Mouse (Mus musculus): ENCODE results near the gene Fam178b. TPM values are rescaled to one million over a fixed set of nuclear protein-coding genes. Genes with fewer than 3 reads are reported as not detected.

Gene Fam178b
- total RNA-seq, 2 experiments from 2014 or later: 0.40 TPM; not detected in 1

DNA sequence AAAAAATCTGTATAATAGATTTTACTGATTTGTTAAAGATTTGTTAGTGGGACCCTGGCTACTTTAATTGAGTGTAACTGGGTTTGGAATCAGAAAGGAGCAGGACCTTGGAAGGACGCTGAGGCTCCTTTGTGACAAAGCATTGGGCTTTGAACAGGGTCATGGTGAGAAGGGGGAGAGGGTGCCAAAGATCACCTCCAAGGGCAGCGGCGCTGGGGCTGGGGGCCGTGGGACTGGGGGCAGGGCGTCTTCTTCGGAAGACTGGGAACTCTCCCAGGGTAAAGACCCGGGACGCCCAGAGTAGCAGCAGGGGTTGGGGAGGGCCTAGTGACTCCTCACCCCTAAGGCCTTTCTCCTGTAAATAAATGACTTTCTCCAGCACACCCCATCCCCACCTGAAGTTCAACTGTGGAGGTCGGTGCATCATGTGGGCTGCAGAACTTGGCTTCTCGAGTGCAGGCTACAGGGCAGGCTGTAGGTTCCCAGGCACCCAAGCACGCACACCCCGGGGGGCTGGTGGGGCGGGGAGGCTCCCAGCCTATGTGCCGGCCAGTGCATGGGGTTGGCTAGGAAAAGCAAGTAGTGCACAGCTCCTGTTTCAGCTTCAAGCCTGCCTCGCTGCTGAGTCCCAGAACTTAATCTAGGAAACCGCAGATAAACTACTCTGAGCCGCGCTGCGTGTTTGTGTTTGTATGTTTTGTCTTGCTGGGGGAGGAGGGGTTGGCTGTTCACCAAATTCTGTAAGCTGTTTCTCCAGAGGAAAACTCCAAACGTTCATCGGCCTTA, 115.0 kb downstream of the Fam178b start:
- intact Hi-C loops (cut with DNase I): no loop called here
- TF ChIP-seq CTCF (IDR thresholded peaks at IDR 0.05): no peak
- DNase-seq (ENCODE audit: extremely low spot score in 1 of 2, low spot score in 2 of 2): no peak
- no peak overlapping the region for H3K4me3 ChIP-seq
- no peak overlapping the region for H3K27ac ChIP-seq

DNA sequence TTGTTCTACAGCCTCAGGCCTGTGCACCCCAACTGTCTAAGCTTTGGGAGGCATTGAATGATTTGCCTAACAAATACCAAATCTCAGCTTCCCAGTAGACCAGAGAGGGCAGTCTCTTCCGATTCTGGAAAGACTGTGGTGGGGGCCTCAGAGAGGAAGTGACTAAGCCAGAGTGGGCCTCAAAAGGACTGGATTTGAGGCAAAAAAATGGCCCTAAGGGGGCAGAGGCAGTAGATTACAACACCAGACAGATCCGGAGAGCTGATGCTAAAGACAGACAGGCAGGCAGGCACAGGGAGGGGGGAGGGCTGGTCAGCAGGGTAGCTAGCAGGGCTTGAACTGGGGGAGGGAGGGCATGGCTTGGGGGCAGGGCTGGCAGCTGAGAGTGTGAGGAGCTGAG, 116.6 kb downstream of the Fam178b start:
- H3K4me3 ChIP-seq: no peak overlapping the region
- TF ChIP-seq CTCF (IDR thresholded peaks at IDR 0.05): no peak
- no peak overlapping the region for H3K27ac ChIP-seq
- no peak for DNase-seq (ENCODE audit: extremely low spot score in 1 of 2, low spot score in 2 of 2)
- intact Hi-C loops (cut with DNase I): no loop called here

DNA sequence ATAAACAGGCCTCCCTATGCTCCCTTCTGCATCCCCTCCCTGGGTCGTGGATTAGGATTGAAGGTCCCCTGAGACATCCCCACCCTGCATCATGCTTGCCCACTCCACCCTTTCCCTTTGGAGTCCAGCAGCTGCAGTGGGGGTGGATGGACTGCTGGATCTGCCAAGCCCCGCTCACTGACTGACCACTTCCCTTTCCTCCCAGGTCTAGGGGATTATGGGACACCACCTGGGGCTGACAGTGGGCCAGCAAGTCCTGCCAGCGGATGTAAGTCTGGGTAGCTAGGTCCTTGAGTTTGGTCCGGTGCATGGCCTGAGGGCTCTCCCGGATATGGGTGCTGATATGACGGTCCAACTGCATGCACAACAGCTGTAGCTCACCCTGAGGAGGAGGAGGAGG, 118.9 kb downstream of the Fam178b start:
- no peak for DNase-seq (ENCODE audit: extremely low spot score in 1 of 2, low spot score in 2 of 2)
- intact Hi-C loops (cut with DNase I): no loop called here
- TF ChIP-seq CTCF (IDR thresholded peaks at IDR 0.05): no peak
- Histone ChIP-seq H3K27ac (no peak overlapping the region), H3K4me3 (no peak overlapping the region)

DNA sequence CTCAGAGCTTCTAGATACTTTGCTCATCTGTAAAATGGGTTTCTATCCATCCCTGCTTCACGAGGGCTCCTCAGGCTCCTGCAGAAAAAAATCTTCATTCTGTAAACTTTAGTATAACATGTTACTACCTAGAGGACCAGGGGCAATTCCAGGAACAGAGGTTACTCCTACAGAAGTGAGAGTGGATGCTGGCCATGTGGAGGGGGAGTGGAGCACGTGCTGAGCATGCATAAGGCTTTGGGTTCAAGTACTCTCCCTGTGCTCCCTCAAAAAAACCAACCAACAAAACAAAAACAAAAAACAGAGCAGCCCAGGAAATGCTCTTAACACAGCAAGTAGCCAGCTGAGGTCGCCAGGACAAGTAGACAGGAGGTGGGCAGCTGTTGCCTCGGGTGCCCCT, 119.4 kb downstream of the Fam178b start:
- Histone ChIP-seq H3K27ac (no peak overlapping the region), H3K4me3 (no peak overlapping the region)
- no peak for TF ChIP-seq CTCF (IDR thresholded peaks at IDR 0.05)
- intact Hi-C loops (cut with DNase I): no loop called here
- DNase-seq (ENCODE audit: extremely low spot score in 1 of 2, low spot score in 2 of 2): no peak

DNA sequence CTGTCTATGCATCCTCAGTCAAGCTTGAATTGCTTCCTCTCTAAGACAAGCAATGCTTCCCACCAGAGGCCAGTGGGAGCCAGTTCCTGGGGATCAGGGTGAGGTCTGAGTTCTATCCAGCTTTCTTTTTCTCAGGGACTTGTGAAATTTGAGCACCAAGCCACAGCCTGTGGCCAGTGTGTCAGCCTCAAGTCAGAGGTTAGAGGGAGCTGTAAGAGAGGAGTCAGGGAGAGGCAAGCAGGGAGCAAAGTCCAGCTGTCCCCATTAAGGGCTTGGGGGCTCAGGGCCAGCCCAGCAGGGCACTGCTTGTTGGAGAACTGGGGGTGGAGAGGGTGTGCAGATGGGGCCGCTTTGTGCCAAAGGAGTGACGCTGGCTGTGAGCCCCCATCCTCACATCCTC, 119.8 kb downstream of the Fam178b start:
- no peak overlapping the region for H3K27ac ChIP-seq
- H3K4me3 ChIP-seq: no peak overlapping the region
- no peak for TF ChIP-seq CTCF (IDR thresholded peaks at IDR 0.05)
- intact Hi-C loops (cut with DNase I): no loop called here
- no peak for DNase-seq (ENCODE audit: extremely low spot score in 1 of 2, low spot score in 2 of 2)

DNA sequence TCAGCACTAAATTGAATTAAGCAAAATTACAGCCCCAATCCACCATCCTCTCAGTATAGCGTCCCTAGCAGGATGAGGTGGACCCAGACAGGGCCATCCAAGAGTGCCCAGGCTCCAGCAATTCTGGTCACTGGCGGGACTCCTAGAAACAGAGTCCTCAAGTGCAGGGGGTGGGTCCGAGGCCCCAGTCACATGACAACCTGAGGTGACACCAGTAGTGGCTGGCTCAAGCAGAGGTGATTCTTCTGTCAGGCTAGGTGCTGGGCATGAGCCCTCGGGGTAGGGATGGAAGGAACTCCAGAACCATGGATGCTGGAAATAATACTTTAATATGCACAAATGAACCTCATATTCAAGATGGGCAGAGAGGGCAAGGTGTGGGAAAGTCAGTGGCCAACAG, 120.6 kb downstream of the Fam178b start:
- intact Hi-C loops (cut with DNase I): no loop called here
- DNase-seq (ENCODE audit: extremely low spot score in 1 of 2, low spot score in 2 of 2): no peak
- Histone ChIP-seq H3K4me3 (no peak overlapping the region), H3K27ac (no peak overlapping the region)
- no peak for TF ChIP-seq CTCF (IDR thresholded peaks at IDR 0.05)

DNA sequence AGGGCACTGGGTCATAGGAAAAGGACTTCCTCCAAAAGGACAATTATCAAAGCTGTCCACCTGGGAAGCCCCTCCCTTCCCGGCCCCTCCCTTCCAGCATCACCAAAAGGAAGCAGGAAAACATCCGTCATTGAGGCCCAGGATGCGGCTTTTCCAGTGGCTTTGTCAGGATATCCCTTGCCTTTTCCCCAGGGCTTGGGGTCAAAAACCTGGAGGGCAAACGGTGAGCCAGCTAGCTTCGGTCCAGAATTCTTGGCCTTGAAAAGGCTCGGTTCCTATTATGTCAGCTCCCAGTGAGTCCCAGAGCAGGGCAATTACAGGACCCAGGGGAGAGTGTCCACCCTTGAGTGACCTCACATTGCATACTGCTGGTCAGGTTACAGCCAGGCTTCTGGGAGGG, 122.1 kb downstream of the Fam178b start:
- Histone ChIP-seq H3K4me3 (no peak overlapping the region), H3K27ac (no peak overlapping the region)
- intact Hi-C loops (cut with DNase I): no loop called here
- no peak for TF ChIP-seq CTCF (IDR thresholded peaks at IDR 0.05)
- no peak for DNase-seq (ENCODE audit: extremely low spot score in 1 of 2, low spot score in 2 of 2)

DNA sequence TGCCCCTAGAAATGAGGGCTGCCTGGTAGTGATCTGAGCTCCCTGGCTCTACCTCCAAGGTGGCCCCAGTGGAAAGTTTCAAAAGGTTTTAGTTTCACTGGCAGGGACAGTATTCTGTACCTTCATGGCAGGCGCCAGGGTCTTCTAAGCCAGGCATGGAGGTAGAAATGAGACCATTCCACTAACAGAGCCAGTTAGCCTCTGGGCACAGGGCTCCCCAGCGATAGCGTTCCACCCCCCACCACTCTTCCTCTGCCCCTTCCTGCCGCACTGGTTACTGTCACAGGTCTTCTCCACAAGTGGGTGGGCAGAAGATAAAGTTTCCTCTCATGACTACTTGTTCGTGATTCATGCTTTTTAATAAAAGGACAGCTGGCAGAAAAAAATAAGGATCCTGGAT, 123.1 kb downstream of the Fam178b start:
- DNase-seq (ENCODE audit: extremely low spot score in 1 of 2, low spot score in 2 of 2): no peak
- Histone ChIP-seq H3K4me3 (no peak overlapping the region), H3K27ac (no peak overlapping the region)
- no peak for TF ChIP-seq CTCF (IDR thresholded peaks at IDR 0.05)
- intact Hi-C loops (cut with DNase I): loop anchor here (2.0 kb wide), 1 partner anchor 39 kb away; no protein-coding TSS in a partner anchor

DNA sequence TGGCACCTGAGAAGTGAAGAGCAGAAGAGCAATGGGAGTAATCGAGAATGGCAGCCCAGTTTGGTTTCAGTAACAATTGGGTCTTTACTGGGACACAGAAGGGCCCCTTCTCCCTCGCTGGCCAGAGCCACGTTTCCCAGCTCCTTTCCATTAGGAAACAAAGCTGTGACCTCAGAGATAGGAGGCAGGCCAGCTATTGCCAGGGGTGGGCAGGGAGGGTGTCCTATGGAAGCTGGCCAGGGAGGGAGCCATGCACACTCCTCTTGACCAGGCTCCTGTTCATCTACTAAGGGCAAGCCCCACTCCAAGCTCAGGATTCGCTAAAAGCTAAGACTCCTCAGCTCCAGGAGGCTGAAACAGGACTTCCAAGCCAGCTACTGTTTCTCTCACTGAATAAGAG, 123.7 kb downstream of the Fam178b start:
- Histone ChIP-seq H3K27ac (no peak overlapping the region), H3K4me3 (no peak overlapping the region)
- DNase-seq (ENCODE audit: extremely low spot score in 1 of 2, low spot score in 2 of 2): no peak
- TF ChIP-seq CTCF (IDR thresholded peaks at IDR 0.05): no peak
- intact Hi-C loops (cut with DNase I): loop anchor here (2.0 kb wide), 1 partner anchor 40 kb away; no protein-coding TSS in a partner anchor

DNA sequence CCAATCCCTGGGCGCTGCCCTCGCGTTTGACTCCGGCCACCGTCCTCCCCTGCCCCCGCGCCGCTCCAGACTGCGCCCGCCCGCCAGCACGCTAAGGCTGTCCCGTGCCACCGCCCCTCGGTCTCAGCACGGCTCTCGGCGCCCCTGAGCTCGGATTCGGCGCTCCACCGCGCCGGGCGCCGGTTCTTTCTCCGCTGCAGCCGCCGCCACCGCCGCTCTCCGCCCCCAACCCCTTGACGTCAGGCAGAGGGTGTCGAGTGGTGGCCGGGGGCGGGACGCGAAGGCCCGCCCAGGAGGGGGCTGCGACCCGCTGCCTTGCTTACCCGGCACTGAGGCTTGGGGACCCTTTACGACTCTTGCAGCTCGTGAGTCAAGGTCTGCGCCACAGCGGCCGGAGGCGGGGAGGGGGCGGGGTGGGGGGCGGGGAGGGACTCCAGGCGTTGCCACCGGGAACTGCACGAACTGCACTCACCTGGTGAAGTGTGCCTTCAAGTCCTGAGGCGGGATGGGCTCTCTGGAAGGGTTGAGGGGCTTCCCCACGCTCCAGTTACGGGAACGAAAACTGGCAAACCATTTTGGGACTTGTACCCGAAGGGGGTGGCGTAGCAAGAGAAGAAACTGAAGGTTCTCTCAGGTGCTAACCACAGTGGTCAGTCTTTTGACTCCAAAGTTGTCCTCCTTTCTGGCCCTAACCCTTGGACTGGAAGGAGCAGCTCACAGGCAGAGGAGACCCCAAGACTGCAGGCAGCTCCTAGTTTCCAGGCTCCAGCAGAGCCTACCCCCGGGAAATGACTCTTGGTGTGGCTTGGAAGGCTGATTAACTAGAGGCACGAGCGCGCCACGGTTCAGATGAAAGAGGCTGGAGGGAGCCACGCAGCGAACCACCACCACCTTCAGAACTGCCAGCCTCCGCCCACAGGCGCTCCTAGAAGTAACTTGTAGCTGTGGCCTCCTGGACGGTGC, 124.7 kb downstream of the Fam178b start, which contains the start of gene Sema4c:
Sema4c (minus strand) TSS at position 319 of the 963 bp plus-strand sequence.
- peak; percentile 78 to 79 for DNase-seq (ENCODE audit: extremely low spot score in 1 of 2, low spot score in 2 of 2)
- H3K27ac ChIP-seq: peak within 1 kb of the TSS; percentile 95
- H3K4me3 ChIP-seq: peak within 1 kb of the TSS; percentile 92
- no peak; the same call in none of the 2 replicates for TF ChIP-seq CTCF (IDR thresholded peaks at IDR 0.05)
- intact Hi-C loops (cut with DNase I): loop anchor here (2.0 kb wide), 1 partner anchor 40 kb away; no protein-coding TSS in a partner anchor

DNA sequence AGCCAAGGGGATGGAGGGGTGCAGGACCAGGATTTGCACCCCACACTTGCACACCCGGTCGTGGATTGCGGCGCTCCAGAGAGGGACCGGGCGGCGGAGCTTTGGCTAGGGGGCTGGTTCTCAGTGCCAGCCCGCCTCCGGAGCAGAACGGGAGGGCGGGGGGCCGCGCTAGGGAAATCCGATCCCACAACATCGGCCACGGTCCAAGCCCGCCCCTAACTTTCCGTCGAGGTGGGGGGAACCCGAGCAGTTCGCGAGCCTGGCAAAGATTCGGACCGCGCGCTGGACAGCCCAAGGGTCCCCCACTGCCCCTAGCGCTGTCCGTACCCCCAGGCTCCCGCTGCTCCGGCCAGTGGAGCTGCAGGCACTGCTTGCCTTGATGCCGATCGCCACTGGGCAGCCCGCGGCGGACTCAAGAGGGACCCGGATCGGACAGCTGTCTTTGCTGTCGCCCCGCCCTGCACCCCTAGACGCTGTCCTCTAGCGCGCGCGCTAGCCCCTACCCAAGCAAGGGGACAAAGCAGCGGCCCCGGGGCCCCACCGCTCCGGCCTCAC, 125.4 kb downstream of the Fam178b start:
- no peak; the same call in 1 of the 2 replicates for TF ChIP-seq CTCF (IDR thresholded peaks at IDR 0.05)
- Histone ChIP-seq H3K4me3 (peak overlapping the region; percentile 92), H3K27ac (peak overlapping the region; percentile 95)
- intact Hi-C loops (cut with DNase I): loop anchor here (2.0 kb wide), 1 partner anchor 41 kb away; no protein-coding TSS in a partner anchor
- peak; percentile 70 to 74 for DNase-seq (ENCODE audit: extremely low spot score in 1 of 2, low spot score in 2 of 2)

Measured in left cerebral cortex, adult 2 months (tissue).